Mouse (Mus musculus) forelimb bud, embryonic 11.5 days (tissue): ENCODE measurements around the gene Gm9508.
"Not testable (repeated sequence)": the region's sequence is repeated elsewhere in the genome, so short reads cannot be mapped to it uniquely, and the experiment has no call there.

ENCODE experiments used
- DNase-seq: peaks from one replicate; pipeline ENCODE4 v3.0.0-alpha.2; 2012; ENCODE audit warnings: low read depth, low spot score

The Gm9508 gene

DNA sequence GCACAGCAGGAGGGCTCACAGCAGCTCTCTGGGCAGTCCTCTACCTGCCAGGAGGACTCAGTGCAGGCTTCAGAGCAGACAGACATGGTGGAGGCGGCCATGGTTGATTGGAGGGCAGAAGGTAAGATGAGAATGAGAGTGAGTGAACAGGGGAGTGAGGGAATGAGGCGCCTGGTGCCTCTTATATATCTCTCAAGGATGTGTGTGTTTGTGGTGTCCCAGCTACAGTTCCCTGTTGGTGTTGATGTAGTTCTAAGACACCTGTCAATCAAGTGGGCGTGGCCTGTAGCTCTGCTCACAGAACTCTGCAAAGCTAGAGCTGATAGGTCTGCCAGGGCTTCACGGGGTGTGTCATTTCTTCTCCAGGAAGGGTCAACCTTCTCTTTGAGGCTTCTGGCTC, at the start of gene Gm9508:
Gene Gm9508, minus strand, starts transcription at position 101 of the 400 bp plus-strand sequence.
- no peak for DNase-seq

- DNase-seq: not testable (repeated sequence)
Measured at GRCm38 (mm10) chr10:77741924-77742688, 45.1 kb upstream of the Gm9508 start, which contains the start of gene Gm18596. TSS of gene Gm18596 (minus strand) at chr10:77742638.

DNA sequence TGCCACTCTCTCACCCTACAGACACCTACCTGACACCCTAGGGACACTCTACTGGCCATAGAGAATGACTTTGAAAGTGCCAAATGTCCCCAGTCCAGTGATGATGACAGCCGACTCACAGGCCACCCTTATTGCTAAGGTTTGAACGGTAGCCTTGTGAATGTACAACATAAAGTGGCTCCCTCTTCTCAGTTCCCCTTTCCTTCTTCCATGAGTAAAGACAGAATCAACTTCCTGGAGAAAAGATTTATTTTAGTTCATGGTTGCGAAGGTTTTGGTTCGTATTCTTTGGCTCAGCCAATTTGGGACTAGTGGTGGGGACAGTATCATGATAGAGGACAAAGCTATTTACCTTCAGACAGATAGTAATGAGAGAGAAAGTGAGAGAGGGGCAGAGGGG, 41.9 kb upstream of the Gm9508 start:
- DNase-seq: no peak

DNA sequence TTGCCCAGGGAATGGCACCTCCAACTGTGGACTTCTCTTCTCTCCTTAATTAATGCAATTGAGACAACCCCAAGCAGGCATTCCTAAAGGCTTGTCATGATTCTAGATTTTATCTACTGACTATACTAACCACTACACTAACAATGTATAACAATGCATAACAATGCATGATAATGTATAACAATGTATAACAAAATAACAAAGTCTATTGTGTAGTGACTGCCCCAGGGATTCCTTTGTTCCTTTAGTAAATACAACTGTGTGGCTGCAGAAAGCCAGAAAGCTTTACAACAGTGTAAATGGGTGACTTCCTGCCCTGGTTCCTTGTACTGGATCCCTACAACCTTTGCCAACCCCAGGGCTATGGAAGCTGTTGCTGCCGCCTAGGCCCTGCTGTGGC, 38.9 kb upstream of the Gm9508 start:
- no peak for DNase-seq

GRCm38 (mm10) chr10:77729241-77729640, 32.2 kb upstream of the Gm9508 start:
- DNase-seq: no peak

DNA sequence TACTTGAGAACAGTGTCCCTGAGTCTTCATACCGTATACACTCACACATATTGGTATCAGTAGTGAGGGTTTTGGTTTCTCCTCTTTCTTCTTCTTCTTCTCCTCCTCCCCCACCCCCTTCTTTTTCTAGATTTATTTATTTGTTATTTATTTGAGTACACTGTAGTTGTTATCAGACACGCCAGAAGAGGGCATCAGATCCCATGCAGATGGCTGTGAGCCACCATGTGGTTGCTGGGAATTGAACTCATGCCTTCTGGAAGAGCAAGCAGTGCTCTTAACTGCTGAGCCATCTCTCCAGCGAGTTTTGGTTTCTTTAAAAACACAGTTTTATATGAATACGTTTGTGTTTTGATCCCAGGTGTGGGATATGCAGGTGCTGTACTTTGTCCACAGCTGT, 31.2 kb upstream of the Gm9508 start:
- DNase-seq: no peak

DNA sequence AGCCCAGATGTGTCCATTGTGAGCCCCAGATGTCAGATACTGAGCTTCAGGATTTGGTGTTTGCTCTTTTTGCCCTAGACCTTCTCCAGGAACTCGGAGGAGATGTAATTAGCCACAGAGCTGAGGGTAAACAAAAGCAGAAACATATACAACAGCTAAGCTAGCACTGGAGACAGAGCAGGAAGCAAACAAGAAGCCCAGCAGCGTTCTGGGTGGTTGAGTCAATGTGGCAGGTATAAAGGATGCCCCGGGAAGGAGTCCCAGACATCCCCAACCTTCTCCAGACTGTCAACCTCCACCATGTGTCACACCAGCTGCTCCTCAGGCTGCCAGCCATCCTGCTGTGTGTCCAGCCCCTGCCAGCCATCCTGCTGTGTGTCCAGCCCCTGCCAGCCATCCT, 29.2 kb upstream of the Gm9508 start, which contains the start of gene Gm10100:
Gene Gm10100, plus strand, starts transcription at position 301 of the 400 bp plus-strand sequence.
- no peak for DNase-seq

DNA sequence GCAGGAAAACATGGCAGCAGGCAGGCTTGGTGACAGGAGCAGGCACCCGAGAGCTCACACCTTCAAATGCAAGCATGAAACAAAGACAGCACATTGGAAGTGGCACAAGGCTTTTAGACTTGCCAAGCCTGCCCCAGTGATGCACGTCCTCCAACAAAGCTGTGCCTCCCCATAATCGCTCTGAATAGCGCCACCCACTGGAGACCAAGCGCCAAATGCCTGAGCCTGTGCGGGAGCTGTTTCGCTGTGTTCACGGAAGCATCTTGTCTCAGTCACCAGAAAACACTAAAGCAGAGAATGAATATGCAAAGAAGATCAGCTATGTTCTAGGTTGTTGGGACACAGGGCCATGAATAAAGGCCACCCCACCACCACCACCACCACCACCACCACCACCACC, 27.8 kb upstream of the Gm9508 start:
- no peak for DNase-seq

GRCm38 (mm10) chr10:77720299-77720698, 23.3 kb upstream of the Gm9508 start, which contains the start of gene Krtap12-1:
TSS of gene Krtap12-1 (plus strand) at chr10:77720599.
- DNase-seq: not testable (repeated sequence)

GRCm38 (mm10) chr10:77715507-77715906, 18.5 kb upstream of the Gm9508 start, which contains the start of gene Gm10142:
TSS of gene Gm10142 (plus strand) at chr10:77715807.
- no peak for DNase-seq

- DNase-seq: no peak
Measured at GRCm38 (mm10) chr10:77713734-77714133, 16.7 kb upstream of the Gm9508 start.

GRCm38 (mm10) chr10:77711157-77711556, 14.1 kb upstream of the Gm9508 start, which contains the start of gene Gm10024:
TSS of gene Gm10024 (plus strand) at chr10:77711457.
- DNase-seq: not testable (repeated sequence)

DNA sequence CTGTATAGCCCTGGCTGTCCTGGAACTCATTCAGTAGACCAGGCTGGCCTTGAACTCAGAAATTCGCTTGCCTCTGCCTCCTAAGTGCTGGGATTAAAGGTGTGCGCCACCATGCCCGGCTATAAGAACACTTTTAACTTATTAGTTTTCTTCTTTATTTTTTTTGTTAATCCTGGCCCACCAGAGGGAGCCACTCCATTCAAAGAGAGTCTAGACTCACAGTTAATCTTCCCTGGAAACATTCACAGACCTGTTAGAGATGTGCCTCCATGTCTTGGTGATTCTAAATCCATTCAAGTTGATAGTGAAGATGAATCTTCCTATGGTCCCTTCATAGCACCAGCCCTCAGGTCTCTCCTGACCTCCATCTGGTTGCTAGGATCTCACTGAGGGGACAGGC, 12.8 kb upstream of the Gm9508 start:
- DNase-seq: no peak

GRCm38 (mm10) chr10:77706326-77706725, 9.3 kb upstream of the Gm9508 start, which contains the start of gene Gm10272:
TSS of gene Gm10272 (plus strand) at chr10:77706626.
- no peak for DNase-seq

DNA sequence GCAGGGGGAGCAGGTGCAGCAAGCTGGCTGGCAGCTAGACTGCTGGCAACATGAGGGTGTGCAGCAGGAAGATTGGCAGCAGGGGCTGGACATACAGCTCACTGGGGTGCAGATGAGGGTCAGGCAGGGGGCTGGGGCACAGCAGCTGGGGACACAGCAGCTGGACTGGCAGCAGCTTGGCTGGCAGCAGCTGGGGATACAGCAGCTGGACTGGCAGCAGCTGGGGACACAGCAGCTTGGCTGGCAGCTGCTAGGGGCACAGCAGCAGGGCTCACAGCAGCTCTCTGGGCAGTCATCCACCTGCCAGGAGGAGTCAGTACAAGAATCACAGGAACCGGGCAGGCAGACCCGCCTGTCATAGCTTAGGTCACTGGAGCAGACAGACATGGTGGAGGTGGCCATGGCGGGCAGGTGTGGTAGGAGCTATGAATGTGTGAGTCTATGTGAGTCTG, 6.7 kb downstream of the Gm9508 start, which contains the start of gene Gm19402:
Gene Gm19402, minus strand, starts transcription at position 402 of the 452 bp plus-strand sequence.
- DNase-seq: not testable (repeated sequence)

- DNase-seq: no peak
Measured at GRCm38 (mm10) chr10:77687021-77687420, 10.0 kb downstream of the Gm9508 start.

- DNase-seq: no peak
Measured at GRCm38 (mm10) chr10:77685895-77686664, 11.0 kb downstream of the Gm9508 start, which contains the start of gene Tspear. TSS of gene Tspear (plus strand) at chr10:77686569.

GRCm38 (mm10) chr10:77684181-77684580, 12.9 kb downstream of the Gm9508 start:
- DNase-seq: peak; percentile 71

DNA sequence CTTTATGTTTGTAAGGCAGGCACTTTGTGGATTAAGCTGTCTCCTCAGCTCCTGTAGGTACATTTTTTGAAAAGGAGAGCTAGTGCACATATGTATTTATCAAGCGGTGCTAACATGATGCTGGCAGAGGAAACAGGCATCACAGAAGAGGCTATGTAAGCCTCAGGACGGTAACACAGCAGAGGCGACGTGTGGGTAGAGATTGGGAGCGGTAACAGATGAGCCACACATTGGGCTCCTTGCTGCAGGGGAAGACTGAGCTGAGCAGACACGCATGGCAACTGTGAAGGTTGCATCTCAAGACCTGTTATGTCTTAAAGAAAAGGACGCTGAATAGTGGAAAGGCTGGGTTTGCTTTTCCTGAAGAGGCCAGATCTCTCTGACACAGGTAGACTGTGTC, 14.0 kb downstream of the Gm9508 start:
- DNase-seq: no peak

GRCm38 (mm10) chr10:77677562-77677961, 19.5 kb downstream of the Gm9508 start:
- no peak for DNase-seq

DNA sequence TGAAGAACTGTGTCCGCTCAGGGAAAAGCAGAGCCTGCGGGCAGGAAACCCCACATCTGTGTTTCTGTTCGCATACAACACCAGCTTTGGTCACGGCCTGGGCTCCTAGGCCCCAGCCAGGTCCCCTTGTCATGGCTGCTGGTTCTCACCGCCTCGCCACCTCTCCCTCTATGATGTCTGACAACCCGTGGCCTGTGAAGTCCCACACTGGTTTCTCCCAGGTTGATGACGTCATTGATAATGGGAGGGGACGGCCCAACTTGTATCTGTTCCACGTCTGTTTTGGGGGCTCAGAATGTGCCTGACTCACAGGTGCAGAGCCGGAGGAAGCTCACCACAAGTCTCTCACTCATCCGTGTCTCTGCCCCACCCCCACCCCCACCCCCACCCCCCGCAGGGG, 23.3 kb downstream of the Gm9508 start:
- DNase-seq: no peak

GRCm38 (mm10) chr10:77671519-77671918, 25.5 kb downstream of the Gm9508 start:
- DNase-seq: no peak
